Mouse (Mus musculus): ENCODE measurements around the gene Eci1. TPM values are rescaled to one million over a fixed set of nuclear protein-coding genes. Genes with fewer than 3 reads are reported as not detected.
"Not testable (repeated sequence)": the region's sequence is repeated elsewhere in the genome, so short reads cannot be mapped to it uniquely, and the experiment has no call there.

The Eci1 gene
- 100 to 1,000 TPM; 412 to 459 TPM for total RNA-seq (2021)

- peak; percentile 96 to 97 for DNase-seq
- intact Hi-C loops (cut with DNase I), result no loop called here
Measured at GRCm38 (mm10) chr17:24426471-24427169, at the start of gene Eci1. Gene Eci1, plus strand, starts transcription at chr17:24426641.

- intact Hi-C loops (cut with DNase I), result no loop called here
- DNase-seq, result no peak
Measured at GRCm38 (mm10) chr17:24378496-24378895, 47.9 kb upstream of the Eci1 start.

- no peak for DNase-seq
- intact Hi-C loops (cut with DNase I), result no loop called here
Measured at GRCm38 (mm10) chr17:24383789-24384188, 42.7 kb upstream of the Eci1 start.

GRCm38 (mm10) chr17:24388711-24389110 is 37.7 kb upstream of the Eci1 start:
- DNase-seq, result no peak
- intact Hi-C loops (cut with DNase I), result loop anchor here (5.0 kb wide), 1 partner anchor 151 kb away; no protein-coding TSS in a partner anchor

GRCm38 (mm10) chr17:24389865-24390264 is 36.6 kb upstream of the Eci1 start:
- intact Hi-C loops (cut with DNase I), result loop anchor here (1.0 to 5.0 kb wide), 3 partner anchors 153 to 238 kb away; partner anchors contain the start of gene Pdpk1
- peak; percentile 62 to 78 for DNase-seq

- no peak for DNase-seq
- intact Hi-C loops (cut with DNase I), result loop anchor here (5.0 kb wide), 1 partner anchor 239 kb away; the partner anchor contains the start of gene Pdpk1
Measured at GRCm38 (mm10) chr17:24391149-24391548, 35.3 kb upstream of the Eci1 start.

- no peak for DNase-seq
- intact Hi-C loops (cut with DNase I), result loop anchor here (5.0 kb wide), 1 partner anchor 241 kb away; the partner anchor contains the start of gene Pdpk1
Measured at GRCm38 (mm10) chr17:24393527-24393926, 32.9 kb upstream of the Eci1 start.

GRCm38 (mm10) chr17:24394456-24394855 is 32.0 kb upstream of the Eci1 start:
- peak in 1 of 2 experiments; percentile 10 for DNase-seq

GRCm38 (mm10) chr17:24402371-24402770 is 24.1 kb upstream of the Eci1 start:
- intact Hi-C loops (cut with DNase I), result no loop called here
- peak in 1 of 2 experiments; percentile 17 for DNase-seq

More at GRCm38 (mm10) chr17:24394456-24394855, 32.0 kb upstream of the Eci1 start:
- intact Hi-C loops (cut with DNase I), result loop anchor here (5.0 kb wide), 1 partner anchor 242 kb away; the partner anchor contains the start of gene Pdpk1

- intact Hi-C loops (cut with DNase I), result no loop called here
- no peak for DNase-seq
Measured at GRCm38 (mm10) chr17:24407116-24407803, 19.2 kb upstream of the Eci1 start.

- DNase-seq, result no peak
- intact Hi-C loops (cut with DNase I), result no loop called here
Measured at GRCm38 (mm10) chr17:24413557-24414211, 12.8 kb upstream of the Eci1 start.

- peak; percentile 95 to 97 for DNase-seq
- intact Hi-C loops (cut with DNase I), result no loop called here
Measured at GRCm38 (mm10) chr17:24414230-24414976, 12.0 kb upstream of the Eci1 start, which contains the start of gene Rnps1. Gene Rnps1, plus strand, starts transcription at chr17:24414565.

- intact Hi-C loops (cut with DNase I), result no loop called here
- DNase-seq, result no peak
Measured at GRCm38 (mm10) chr17:24415011-24415410, 11.4 kb upstream of the Eci1 start.

GRCm38 (mm10) chr17:24416051-24416652 is 10.3 kb upstream of the Eci1 start:
- no peak for DNase-seq
- intact Hi-C loops (cut with DNase I), result loop anchor here (2.0 kb wide), 1 partner anchor 37 kb away; no protein-coding TSS in a partner anchor

- DNase-seq, result no peak
- intact Hi-C loops (cut with DNase I), result no loop called here
Measured at GRCm38 (mm10) chr17:24423114-24423513, 3.3 kb upstream of the Eci1 start.

- no peak for DNase-seq
- intact Hi-C loops (cut with DNase I), result no loop called here
Measured at GRCm38 (mm10) chr17:24424489-24424888, 2.0 kb upstream of the Eci1 start.

- DNase-seq; intact Hi-C loops (cut with DNase I): not testable (repeated sequence)
Measured at GRCm38 (mm10) chr17:24425326-24425725, 1.1 kb upstream of the Eci1 start.

- no peak for DNase-seq
- intact Hi-C loops (cut with DNase I), result no loop called here
Measured at GRCm38 (mm10) chr17:24425905-24426304, 536 bp upstream of the Eci1 start.

GRCm38 (mm10) chr17:24427170-24427557 is 723 bp downstream of the Eci1 start:
- intact Hi-C loops (cut with DNase I), result no loop called here
- DNase-seq, result peak; percentile 39 to 48
